Mouse (Mus musculus) adrenal gland, adult 2 months (tissue): ENCODE measurements at regions not wholly inside any gene's neighbourhood (a gene's known extent, or its start where the extent isn't known, plus 50 kb on each side); places are given as distances from the start of the nearest gene placed in this dataset.
"Not testable (repeated sequence)": the region's sequence is repeated elsewhere in the genome, so short reads cannot be mapped to it uniquely, and the experiment has no call there.

ENCODE experiments used
- DNase-seq: peaks from one replicate; pipeline ENCODE4 v3.0.0; 2021

- no peak for DNase-seq
Measured at GRCm38 (mm10) chr9:85637274-85637673, 111.9 kb downstream of the Ibtk start.

DNA sequence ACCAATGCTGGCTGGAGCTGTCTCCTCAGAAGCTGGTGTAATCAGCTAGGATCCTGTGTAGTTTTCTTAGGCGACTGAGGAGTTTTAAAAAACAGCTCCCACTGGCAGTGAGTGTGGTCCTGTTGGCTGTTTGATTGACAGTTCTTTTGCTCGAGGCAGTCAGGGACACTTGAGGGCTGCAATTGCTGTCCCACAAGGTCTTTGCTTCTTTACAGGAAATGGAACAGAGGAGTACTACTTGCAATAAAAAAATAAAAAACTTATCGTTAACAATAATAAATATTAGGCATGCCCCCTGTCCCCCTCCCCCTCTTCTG lies 113.0 kb downstream of the Ibtk start:
- DNase-seq: no peak

- DNase-seq: no peak
Measured at GRCm38 (mm10) chr9:85635438-85636130, 113.5 kb downstream of the Ibtk start.

GRCm38 (mm10) chr9:85634786-85635185 lies 114.3 kb downstream of the Ibtk start:
- not testable (repeated sequence) for DNase-seq

DNA sequence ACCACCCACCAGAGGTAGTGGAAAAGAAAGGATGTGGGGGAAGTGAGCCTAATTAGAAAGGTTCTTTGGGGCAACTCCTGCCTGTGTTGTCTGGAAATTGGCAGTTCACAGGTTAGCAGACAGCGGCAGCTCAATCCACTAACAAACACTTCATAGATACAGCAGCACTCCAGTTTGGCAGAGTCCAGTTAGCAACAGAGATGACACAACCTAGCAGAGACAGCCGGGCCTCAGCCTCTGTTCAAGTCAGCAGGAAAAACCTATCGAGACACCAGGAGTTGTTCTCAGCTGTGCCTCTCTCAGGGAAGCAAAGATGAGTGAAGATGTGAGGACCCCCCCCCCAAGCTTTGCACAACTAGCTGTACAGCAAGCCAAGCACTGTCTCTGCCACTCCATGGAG lies 131.2 kb downstream of the Ibtk start:
- DNase-seq: no peak

- peak; percentile 6 for DNase-seq
Measured at GRCm38 (mm10) chr9:85617177-85617777, 131.9 kb downstream of the Ibtk start.

- no peak for DNase-seq
Measured at GRCm38 (mm10) chr9:85616266-85616869, 132.8 kb downstream of the Ibtk start.

GRCm38 (mm10) chr9:85609152-85609551 lies 140.0 kb downstream of the Ibtk start:
- no peak for DNase-seq

DNA sequence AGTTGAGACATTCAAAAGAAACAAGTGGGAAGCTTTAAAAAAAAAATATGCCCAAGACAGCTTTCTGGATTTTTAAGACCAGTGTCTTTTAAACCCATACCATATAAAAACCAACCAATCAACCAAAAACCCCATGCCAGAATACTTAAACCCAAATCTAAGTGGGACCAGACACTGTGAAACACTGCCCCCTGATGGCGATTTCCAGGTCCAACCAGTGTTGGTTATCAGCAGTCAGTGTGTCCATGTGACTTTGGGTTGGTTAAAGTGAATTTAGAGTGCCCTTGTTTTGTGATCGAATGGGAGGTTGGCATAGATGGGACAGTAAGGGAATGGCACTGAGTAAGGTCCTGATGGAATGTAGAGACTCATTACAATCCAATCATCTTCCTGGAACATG lies 152.2 kb downstream of the Ibtk start:
- DNase-seq: peak; percentile 44

DNA sequence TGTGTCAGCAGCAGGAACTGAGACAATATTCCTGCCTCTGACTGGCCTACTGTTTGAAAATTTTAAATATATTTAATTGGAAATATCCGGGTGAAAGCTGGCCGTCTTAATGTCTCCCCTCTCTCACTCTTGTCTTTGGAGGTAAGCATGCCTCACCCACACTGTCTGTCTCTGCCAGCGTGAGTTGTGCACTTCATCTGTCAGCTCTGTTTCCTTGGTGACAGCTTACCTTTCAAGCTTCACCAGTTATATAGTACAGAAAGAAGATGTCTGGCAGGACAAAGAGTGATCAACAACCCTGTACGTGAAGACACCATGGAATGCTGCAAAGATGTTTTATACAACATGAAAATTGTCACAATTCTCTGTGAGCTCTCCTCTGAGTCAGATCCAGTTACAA lies 155.3 kb downstream of the Ibtk start:
- no peak for DNase-seq

DNA sequence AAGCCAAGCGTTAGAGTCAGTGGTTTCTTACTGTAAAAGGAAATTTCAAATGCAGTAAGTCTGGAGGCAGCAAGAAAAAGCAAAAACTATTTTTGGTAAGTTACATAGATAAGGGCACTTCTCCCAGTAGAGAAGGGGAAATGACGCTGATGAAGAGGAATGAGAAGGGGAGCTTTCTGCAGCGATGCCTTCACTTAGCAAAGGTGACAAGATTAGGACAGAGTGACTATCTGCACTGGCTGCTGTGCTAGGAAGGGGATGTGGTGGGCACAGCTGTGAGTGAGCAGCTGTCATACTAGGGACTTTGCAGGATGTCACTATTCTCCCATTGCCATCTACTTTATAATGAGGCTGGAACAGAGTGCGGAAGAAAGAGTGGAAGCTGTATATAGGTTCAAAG lies 156.5 kb downstream of the Ibtk start:
- DNase-seq: no peak

DNA sequence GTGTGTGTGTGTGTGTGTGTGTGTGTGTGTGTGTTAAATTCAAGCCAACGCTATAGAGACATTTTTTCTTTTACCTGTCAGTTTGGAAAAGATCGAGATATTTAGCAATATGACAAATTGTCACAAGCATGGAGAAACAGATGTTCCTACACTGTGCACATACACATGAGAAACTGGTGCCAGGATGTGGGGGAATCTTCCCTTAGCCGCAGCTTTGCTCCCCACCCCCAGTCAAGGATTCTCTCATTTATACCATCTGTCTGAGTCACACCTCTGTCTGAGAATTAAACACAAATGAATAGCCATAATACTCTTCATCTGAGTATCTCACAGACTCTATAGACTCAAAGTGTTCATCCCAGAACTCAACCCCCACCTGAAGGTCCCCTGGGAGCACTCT lies 159.9 kb downstream of the Ibtk start:
- no peak for DNase-seq

DNA sequence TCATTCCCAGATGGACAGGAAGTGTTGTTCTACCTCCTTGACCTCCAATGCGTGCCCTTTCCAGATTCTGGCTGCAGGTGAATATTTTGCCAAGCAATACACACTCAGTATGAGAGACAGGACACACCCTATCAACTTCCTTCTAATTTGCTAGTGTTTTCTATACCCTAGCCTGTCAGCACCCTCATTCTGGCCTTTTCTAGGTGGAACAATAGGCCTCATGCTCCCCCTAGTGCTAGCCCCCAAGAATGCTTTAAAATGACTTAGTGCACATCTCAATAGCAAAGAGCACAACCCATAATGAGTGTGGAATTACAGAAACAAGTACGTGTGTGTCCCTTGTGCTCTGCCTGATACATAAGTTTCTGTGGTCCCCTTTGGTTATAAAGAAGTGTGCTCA lies 161.1 kb downstream of the Ibtk start:
- DNase-seq: peak; percentile 57

DNA sequence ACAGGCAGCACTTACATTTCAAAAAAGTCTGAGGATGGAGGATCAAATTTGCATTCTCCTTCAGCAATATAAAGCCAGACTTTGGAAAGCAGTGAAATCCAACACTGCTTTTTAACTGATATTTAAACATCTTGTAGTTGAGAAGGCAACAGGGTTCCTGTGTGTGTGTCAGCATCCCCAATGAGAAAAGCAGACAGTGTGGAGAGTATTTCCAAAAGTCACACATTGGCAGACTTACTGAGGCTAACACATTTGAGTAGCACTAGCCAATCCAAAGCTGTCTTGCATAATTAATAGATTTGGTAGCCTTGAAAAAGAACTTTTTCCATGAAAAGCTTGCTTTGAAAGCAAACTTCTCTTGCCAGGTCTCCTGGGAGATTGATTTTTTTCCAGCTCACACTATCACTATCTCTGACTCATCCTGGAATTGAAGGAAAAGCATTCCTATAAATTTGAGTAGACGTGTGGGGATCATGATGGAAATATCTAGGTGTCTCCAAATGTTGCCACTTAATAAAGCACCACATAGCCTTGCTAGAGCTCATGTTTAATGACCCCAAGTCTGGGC lies 168.0 kb downstream of the Ibtk start:
- DNase-seq: peak; percentile 23

- DNase-seq: no peak
Measured at GRCm38 (mm10) chr9:85577812-85578211, 171.3 kb downstream of the Ibtk start.

- DNase-seq: no peak
Measured at GRCm38 (mm10) chr9:85577338-85577737, 171.8 kb downstream of the Ibtk start.

DNA sequence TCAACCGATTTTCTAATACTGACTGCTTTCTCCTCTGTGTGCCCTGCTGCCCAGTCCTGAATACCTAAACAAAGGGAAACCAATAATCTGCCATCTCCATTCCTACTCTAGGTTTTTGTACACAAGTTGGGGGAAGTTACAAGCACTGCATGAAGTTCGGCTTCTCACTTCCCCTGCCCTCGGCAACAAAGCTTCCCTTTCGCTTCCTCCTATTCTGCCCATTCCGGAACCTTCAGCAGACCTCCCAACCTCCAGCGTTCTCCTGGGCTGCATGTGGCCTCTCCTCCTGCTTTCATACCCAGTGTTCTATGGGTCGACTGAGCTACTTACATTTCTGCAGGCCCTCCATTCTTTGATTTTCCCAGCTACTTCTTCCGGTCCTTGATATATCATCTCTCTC lies 180.3 kb downstream of the Ibtk start:
- no peak for DNase-seq

- peak; percentile 54 for DNase-seq
Measured at GRCm38 (mm10) chr9:85551871-85552270, 197.3 kb downstream of the Ibtk start.

DNA sequence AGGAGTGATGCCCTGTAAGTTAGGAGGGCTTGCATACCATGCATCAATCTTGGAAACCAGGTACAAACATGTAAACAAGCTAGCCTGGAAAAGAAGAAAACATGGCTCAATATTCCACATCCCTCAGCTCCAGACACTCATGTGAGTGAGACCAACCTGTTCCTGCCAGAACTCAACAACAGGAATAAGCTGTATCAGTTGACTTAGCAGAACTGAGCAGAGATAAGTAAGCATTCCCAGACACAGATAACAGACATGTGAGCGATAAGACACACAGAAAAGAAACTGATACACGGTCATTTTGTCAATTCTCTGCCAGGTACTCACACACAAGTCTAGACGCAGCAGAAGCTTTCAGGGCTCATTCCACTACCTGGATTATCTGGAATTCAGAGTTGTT lies 198.7 kb downstream of the Ibtk start:
- no peak for DNase-seq

- DNase-seq: peak; percentile 76
Measured at GRCm38 (mm10) chr9:85546226-85546625, 202.9 kb downstream of the Ibtk start.

- no peak for DNase-seq
Measured at GRCm38 (mm10) chr9:85545566-85545965, 203.6 kb downstream of the Ibtk start.

DNA sequence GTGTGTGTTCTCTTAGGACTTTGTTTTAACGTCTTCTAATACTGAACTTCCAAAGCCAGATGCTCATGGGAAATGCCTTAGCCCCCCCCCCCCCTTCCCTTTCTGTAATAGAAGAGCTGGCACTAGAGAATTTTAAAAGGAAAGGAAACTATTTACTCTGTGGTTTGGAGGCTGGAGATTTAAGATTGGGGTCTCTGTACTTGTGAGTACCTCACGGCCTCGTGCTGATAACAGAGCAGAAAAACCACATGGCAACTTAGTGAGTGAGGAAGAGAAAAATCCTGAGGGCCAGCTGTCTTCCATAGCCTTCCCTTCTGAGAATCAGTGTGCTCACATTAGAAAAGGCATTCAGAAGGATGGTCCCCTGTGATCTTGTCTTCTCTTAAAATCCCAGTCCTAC lies 210.6 kb downstream of the Ibtk start:
- no peak for DNase-seq

- DNase-seq: no peak
Measured at GRCm38 (mm10) chr9:85528421-85528820, 201.3 kb upstream of the Tent5a start.

DNA sequence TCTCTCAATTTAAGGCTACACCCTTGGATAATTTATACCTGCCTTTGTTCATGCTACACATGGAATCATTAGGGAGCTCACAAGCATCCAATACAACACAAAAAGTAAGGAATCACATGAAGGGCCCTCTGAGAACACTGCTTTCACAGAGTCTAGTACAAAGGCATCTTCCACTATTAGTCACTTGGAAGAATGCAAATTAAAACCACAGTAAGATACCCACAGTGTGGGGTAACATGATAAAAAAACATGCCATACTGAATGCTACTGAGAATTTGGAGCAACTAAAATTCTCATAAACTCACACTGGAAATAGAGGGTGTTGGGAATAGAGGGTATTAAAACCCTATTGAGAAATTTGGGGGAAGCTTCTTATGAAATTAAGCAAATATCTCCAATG lies 197.6 kb upstream of the Tent5a start:
- no peak for DNase-seq
